Mouse (Mus musculus): ENCODE data around the gene Psmd12. TPM values are rescaled to one million over a fixed set of nuclear protein-coding genes. Genes with fewer than 3 reads are reported as not detected.
A peak's percentile ranks its signal among the peaks of the same experiment; 100 is the strongest.
"Not testable (repeated sequence)": the region's sequence is repeated elsewhere in the genome, so short reads cannot be mapped to it uniquely, and the experiment has no call there.

The Psmd12 gene
- total RNA-seq, 2 experiments from 2014 or later = 95.1 to 95.5 TPM

DNA sequence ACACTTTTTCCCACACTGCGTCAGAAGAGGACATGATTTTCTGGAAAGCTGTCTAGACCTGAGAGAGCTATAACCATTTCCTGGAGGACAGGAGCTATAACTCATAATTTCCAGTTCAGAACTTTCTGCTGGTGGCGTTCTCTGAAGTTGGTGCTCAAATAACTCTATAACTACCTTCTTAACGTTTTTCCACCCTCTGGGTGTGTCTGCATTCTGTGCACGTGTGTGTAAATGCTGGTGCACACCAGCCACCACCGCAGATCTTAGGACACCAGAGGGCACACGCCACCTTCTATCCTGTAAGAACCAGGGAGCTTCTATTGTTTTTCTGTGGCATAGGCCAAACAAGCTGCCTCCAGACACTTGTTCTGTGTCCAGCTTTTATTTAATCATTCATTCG, 20.3 kb upstream of the Psmd12 start:
- DNase-seq (ENCODE audit: low spot score in 2 of 2) = no peak

DNA sequence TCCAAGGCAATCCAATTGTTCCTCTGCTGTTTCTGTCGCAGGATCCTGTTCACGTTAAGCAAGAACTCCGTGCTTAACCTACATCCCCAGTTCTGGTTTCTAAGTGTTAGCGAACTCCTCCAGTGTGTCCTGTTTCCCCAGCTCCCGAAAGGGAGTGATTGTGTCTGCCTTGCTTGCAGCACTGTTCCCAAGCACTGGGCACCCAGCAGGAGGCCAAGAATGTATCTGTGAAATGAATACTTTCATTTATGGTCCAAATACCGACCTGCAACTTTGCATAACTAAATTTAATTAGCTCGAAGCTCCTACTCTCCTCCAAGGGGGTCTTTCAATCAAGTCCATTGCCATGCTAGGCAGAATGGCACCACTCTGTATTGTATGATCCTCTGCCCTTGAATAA, 19.5 kb upstream of the Psmd12 start:
- no peak for DNase-seq (ENCODE audit: low spot score in 2 of 2)

DNA sequence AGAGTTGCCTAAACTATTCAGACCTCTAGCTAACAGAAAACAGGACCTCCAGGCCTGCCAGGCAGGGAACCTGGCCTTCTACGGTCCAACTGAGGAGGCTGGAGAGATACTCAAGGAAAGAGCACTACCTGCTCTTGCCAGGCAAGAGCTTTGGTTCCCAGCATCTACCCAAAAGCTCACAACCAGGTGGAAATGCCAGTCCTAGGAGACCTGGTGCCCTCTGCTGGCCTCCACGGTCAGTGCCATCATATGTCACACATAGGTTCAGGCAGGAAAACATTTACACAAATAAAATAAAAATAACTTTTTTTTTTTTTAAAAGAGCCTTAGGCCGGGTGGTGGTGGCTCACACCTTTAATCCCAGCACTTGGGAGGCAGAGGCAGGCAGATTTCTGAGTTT, 16.8 kb upstream of the Psmd12 start:
- DNase-seq (ENCODE audit: low spot score in 2 of 2) = no peak

DNA sequence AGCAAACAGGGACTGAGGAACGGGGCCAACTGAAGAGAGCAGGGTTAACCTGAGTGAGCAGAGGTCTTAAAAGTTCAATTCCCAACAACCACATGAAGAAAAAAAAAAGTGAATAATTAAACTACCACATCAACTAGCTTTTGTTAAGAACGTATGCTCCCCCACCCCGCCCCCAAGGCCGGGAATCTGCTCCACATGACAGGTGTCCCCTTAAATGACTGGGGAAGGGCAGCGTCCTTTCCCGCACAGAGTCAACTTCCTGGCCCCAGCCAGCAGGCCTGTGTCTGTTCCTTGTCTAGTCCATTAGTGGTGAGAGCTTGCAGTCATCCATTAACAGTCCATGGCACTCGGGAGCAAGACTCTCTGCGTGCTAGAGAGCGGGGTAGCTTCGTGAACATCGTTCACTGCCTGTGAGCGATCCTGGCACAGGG, 16.0 kb upstream of the Psmd12 start:
- DNase-seq (ENCODE audit: low spot score in 2 of 2) = no peak

DNA sequence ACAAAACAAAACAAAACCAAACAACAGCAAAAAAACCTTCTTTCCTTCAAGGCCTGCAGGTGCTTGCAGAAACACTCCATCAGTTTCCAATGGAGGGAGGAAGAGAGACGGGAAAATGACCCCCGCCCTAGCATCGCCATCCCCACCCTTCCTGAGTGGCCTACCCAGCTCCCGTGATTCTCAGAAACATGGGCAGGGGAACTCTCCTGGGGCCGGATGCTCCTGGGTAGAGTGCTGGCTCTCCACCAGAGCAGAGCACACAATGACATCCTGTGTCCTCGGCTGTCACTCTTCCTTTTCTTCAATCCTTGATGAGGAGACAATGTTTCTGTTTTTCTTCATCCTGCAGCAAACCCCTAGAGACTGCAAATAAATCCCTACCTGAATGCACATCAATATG, 15.1 kb upstream of the Psmd12 start:
- DNase-seq (ENCODE audit: low spot score in 2 of 2) = no peak

DNA sequence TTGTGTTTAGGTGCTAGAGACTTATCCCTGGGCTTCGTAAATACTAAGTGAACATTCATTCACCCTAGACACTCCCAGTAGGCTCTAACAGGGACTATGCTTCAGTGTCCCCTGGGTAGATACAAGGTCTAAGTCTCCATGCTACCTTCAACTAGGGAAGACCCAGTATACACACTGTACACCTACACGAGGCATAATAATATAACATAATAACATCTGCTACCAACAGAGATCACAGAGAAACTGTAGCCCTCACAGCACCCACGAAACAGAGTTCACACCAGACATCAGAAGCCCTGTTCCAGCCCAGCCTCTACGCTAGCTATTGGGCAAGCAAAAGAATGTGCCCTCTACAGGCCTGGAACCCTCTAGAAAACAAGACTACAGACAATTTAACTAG, 14.2 kb upstream of the Psmd12 start:
- no peak for DNase-seq (ENCODE audit: low spot score in 2 of 2)

DNA sequence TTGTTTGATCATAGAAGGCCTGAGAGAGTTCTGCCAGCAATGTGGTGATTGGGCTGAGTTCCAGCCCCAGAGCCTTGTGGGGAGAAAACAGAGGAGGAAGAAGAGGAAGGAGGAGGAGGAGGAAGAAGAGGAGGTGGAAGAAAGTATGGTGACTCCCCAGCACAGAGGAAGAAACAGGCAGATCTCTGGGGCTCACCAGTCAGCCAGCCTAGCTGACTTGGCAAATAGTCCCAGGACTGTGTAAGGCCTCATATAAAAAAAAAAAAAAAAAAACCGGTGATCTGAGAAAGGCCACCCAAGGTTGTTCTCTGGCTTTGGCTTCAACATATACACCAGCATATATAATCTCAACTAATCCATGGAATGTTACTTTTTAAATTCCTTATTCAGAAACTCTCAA, 13.3 kb upstream of the Psmd12 start:
- no peak for DNase-seq (ENCODE audit: low spot score in 2 of 2)

DNA sequence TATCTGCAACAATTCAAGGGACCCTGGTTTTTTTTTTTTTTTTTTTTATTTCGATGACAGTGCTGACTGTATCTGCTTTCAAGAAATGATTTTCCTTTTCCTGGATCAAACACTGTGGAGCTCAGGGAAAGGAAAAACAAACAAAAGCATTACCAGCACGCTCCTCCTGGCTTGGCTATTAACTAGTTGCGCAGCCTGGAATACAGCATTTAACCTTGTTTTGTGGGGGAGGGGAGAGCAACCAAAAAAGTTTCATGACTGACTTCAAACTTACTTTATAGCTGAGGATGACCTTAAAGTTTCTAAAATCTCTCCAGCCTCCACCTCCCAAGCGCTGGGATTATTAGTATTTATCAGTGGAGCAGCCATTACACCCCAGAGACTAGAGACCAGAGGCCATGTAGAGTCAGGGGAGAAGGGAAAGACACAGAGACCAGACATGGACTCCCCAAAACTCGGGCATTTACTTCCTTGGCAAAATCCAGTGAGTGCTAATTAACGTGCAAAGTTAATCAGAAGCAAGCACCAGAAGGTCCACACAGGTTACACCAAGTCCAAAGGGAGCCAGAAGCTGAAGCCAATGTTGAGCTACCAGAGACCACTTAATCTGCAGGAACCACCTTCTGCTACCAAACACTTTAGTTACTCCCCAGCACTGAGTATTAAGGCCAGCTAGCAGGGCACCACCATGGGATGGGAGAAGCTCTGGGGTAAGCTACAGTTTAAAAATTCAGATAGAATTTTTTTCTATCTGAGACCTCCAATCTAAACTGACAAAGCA, 12.5 kb upstream of the Psmd12 start:
- no peak for DNase-seq (ENCODE audit: low spot score in 2 of 2)

DNA sequence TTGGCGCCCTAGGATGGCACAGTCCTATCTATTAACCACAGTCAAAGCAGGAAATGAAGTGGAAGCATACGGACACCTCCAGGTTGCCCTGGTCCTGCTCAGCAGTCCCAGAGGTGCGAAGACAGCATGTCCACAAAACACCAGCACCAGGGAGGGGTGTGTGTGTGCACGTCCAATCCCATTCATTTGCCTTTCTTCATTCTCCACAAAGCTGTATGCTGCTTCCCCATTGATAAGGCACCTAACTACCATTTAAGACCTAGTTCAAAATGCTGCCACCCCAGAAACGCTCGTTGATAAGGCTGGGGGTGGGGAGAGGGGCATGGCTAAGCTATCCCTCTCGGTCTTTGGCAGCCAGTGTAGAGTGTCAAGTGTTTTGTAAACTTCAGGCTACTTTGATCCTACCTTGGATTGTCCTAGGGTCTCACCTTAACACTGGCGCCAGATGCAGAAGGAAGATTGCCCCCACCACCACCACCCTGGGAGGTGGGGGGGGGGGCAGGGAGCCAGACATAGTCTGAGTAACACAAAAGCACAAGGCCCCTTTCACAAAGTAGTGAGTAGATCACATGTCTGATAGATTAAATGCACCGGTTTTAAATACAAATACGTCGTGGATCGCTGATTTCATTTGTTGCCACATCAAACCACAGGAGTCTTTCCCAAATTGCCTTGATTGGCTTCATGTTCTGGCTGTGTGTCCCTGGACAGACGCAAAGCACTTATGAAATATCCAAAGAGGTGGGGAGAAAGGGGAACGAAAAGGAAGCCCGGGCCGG, 10.8 kb upstream of the Psmd12 start:
- DNase-seq (ENCODE audit: low spot score in 2 of 2) = no peak

DNA sequence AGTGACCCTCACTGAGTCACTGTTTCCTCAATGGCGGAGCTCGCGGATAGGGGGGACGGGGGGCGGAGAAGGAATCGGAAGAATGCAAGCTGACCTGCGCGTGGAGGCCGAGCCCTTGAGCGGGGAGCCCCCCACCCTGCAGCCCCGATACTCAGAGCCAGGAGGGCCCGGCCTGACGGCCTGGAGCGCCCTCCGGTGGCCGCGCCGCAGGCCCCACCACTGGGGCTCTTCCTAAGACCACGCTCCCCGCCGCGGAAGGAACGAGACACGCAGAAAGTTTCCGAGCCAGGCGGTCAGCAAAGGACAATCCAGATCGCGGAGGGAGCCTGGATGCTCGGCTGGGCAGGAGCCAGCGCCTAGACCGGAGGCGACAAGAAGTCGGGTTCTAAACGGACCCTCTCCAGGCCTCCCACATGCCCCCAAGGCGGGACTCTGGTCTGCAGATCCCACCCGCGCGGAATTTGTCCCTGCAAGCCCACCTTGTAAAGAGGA, 10.2 kb upstream of the Psmd12 start:
- peak; percentile 69 to 74 for DNase-seq (ENCODE audit: low spot score in 2 of 2)

DNA sequence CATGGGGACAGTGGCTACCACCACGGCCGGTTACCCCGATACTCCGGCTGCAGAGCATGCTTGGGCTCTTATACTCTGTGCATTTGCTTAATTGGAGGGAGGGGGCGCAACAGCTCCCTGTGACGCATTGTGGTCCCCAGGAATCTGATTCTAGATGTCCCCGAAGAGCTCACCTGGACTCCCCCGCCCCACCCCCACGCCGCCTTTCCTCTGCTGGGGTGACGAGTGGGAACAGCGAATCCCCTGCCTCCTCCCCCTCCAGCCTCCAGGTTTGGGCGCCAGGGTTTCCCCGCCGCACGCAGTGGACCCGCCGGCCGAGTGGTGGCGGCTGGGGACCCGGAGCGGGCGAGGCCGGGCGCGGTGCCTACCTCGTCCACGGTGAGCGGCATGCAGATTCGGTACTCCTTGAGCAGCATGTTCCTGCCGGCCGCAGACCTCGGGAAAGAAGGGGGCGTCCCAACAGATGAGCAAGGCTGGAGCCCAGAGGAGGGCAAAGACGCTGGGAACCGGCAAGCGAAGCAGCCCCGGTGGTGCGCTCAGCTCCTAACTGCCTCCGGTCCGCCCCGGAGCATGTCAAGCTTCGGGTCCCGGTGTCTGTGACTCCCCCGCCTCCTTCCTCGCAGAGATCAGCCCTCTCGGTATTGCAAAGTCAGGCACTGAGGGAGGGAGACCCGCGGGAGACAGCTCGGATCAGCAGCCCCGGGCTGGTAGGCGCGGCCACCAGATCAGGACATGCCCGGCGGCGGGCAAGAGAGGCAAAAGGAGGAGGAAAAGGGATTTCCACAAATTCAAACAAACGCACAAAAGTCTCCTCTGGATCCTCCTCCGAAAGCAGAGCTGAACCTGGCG, 9.5 kb upstream of the Psmd12 start:
- DNase-seq (ENCODE audit: low spot score in 2 of 2) = peak; percentile 59 to 67

DNA sequence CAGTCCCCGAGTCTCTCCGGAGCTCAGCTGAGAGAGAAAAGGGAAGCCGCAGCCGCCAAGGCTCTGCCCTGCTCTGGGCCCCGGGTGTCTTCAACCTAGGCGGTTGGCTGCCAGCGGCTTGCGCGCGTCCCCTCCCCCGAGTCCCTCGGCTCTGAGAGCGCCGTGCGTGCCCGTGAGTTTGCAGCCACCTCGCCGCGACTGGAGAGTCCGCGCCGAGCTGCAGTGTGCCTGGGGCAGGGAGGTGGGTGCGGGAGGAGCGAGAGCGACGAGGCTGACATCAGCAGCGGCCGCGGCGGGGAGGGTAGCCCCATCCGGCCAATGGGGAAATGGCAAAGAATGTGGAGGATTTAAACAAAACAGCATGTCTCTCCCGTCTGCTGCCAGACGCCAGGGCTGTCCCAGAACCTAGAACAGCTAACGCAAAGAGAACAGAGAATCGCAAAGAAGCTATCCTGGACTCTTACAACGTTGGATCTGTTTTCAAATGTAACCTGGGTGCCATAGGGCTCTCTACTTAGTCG, 8.7 kb upstream of the Psmd12 start, which contains the start of gene Pitpnc1:
TSS of gene Pitpnc1 (minus strand) at position 179 of the 521 bp plus-strand sequence.
- peak; percentile 85 to 89 for DNase-seq (ENCODE audit: low spot score in 2 of 2)

DNA sequence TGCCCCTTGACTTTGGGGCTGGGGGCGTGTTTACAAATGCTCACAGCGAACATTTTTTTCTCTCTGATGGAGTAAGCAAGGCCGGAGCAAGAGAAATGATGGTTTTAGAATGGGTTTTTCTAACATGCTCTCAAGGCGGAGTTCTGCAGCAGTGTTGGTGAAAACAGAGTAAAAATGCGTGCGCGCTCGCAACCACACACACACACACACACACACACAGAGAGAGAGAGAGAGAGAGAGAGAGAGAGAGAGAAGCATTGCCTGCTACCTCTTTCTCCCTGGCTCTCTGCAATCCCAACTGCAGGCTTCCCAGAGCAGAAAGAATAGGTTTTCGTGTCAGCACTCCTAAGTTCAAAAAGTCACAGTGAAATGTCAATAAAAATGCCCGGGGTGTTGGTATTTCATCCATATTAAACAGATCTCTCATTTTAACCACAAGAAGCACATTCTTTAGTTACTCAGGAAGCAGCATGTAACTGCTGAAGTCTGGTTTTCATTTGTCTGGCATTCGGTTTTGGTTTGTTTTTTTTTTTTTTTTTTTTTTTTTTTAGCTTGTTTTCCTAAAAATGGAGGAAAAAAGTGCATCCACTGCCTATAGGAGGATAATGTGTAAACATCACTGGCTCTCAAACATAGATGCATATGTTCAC, 8.1 kb upstream of the Psmd12 start:
- DNase-seq (ENCODE audit: low spot score in 2 of 2) = no peak

DNA sequence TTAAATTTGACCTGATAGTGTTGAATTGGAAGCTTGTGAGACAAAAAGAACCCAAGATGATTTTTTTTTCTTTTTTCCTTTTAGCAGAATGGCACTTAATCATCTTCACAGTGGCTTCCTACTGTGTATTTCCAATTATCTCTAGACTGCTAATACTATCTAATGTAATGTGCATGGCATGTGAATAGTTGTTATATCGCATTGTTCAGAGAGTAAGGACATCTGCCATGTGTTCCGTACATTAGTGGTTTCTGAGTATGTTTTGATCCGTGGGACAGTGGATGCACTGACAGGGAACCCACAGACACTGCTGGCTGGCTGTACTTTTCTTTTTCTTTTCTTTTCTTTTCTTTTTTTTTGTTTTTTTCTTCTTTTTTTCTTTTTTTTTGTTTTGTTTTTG, 7.0 kb upstream of the Psmd12 start:
- no peak for DNase-seq (ENCODE audit: low spot score in 2 of 2)

DNA sequence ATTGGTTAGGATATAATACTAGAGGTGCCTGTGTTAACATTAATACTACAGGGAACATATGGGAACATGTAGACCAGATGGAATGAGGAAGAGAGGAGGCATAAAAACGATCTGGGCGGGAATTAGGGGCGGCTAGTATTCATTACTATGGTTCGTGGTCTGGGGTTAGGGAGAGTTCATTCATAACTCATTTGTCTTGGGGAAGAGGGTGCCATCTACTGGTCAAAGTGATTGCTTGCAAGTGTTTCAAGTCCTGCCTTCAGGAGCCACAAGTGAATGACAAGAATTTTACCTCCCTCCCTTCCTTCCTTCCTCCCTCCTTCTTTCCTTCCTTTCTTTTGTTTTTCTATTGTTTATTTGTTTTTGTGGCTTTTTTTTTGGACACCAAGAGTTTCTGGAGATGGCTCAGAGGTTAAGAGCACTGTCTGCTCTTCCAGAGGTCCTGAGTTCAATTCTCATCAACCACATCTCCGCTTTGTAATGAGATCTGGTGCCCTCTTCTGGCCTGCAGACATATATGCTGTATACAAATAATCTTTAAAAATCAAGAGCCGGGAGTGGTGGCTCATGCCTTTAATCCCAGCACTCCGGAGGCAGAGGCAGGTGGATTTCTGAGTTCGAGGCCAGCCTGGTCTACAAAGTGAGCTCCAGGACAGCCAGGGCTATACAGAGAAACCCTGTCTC, 6.0 kb upstream of the Psmd12 start:
- peak in 1 of 2 experiments; percentile 25 for DNase-seq (ENCODE audit: low spot score in 2 of 2)

DNA sequence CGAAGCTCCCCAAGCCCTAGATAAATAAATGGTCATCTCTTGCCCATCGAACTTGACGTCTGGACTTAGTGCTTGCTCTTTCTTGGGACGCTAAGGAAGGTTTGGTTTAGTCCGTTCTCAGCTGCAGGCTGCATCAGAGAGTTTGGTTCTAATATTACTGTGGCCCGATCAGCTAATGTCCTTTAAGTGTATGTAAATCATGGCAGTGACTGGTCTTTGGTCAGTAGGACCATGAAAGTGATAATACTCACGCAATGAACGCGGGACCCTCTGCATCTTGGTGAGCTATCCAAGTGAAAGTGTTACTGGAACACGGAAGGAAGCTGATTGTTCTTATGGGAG, 549 bp downstream of the Psmd12 start:
- DNase-seq (ENCODE audit: low spot score in 2 of 2) = no peak

DNA sequence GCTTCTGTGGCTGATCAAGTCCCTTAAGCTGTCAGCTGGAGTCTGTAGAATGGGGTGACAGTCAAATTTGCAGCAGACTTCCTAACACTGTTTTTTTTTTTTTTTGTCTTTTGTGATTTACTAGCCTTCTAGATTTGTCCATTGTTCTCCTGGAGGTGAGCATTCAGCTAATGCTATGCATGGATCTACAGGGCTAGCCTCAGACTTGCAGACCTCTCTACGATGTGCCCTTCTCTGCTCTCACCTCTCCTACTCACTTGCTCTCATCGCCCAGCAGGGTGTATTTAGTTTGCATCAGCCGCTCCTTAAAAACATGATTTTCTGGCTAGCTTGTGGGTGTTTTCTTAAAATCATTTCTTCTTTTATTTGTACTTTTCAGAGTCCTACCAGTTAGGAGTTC, 5.1 kb downstream of the Psmd12 start:
- DNase-seq (ENCODE audit: low spot score in 2 of 2) = no peak

DNA sequence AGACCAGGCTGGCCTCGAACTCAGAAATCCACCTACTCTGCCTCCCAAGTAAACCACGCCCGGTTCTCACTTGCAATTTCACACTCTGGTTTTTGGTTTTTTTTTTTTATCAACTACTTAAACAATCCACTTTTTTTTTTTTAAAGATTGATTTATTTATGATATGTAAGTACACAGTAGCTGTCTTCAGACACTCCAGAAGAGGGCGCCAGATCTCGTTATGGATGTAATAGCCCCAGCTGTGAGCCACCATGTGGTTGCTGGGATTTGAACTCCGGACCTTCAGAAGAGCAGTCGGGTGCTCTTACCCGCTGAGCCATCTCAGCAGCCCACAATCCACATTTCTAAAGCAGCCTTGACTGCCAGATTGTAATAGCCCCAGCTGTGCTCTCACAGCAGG, 23.5 kb downstream of the Psmd12 start:
- DNase-seq (ENCODE audit: low spot score in 2 of 2) = no peak

DNA sequence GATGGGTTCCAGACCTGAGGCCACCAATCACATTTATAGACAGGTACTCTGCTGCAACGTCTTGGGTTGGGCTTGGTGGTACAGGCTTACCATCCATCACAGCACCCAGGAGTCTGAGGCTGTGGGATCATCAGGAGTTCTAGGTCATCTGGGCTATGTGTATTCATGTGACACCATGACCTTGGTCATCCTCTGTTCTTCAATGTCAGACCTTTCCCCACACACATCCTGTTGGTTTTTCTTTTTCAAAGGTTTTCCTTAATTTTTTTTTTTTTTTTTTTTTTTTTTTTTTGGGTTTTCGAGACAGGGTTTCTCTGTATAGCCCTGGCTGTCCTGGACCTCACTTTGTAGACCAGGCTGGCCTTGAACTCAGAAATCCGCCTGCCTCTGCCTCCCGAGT, 25.1 kb downstream of the Psmd12 start:
- DNase-seq (ENCODE audit: low spot score in 2 of 2) = not testable (repeated sequence)

DNA sequence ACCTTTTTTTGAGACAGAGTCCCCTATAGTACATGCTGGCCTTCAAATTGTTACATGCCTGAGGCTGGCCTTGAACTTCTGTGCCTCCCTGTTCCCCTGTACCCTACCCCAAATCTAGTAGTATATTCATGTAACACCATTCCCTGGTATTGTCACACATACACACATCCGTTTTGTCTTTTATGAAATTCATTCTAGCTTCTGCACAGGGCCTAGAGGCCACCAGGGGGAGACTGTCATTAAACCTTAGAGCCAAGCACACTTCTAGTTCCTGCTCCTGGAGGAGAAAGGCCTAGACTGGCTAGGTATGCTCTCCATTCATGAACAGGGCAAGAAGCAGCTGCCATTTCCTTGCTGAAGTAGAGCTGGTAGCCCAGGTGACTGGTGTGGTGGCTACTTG, 27.0 kb downstream of the Psmd12 start:
- DNase-seq (ENCODE audit: low spot score in 2 of 2) = no peak
